In genomic region chr5:122208909-122209308, GRCm38 (mm10) we compare ENCODE assay signal across 9 mouse cellular contexts. TPM values are rescaled to one million over a fixed set of nuclear protein-coding genes. Genes with fewer than 3 reads are reported as not detected.
DNase-seq lines count a peak whose midpoint lies in the region; ATAC-seq and TF ChIP-seq lines count a peak whose summit lies in the region.
"Had no signal": no experiment of that assay in that cellular context is flagged by ENCODE, and none has a peak within 500 bp of the region (broad histone marks: within the 10 kb centered on the region; RNA-seq: fewer than 3 reads in every experiment).

No protein-coding gene starts in this region.

- ATAC-seq in forebrain, embryonic 13.5 days, result no peak
- ATAC-seq in forebrain, postnatal 0 days, result no peak
- no peak for ATAC-seq in lung, embryonic 14.5 days (ENCODE audit: insufficient read depth)
- no peak for ATAC-seq in embryonic facial prominence, embryonic 12.5 days (ENCODE audit: insufficient number of reproducible peaks, insufficient read depth, low FRiP score, low TSS enrichment)

- no peaks in the 10 kb centered on the region for H3K9me3 ChIP-seq in forebrain, embryonic 13.5 days (replicated peaks)
- no peaks in the 10 kb centered on the region for H3K9me3 ChIP-seq in forebrain, postnatal 0 days (ENCODE audit: low read length)
- H3K9me3 ChIP-seq in lung, embryonic 14.5 days (ENCODE audit: low read depth, low read length), result no peaks in the 10 kb centered on the region
- no peaks in the 10 kb centered on the region for H3K9me3 ChIP-seq in embryonic facial prominence, embryonic 12.5 days

- H3K9ac ChIP-seq in forebrain, embryonic 13.5 days, result 0 out of 2 replicates have a peak overlapping the region, but pooled peaks have one; percentile 51
- no peak overlapping the region for H3K9ac ChIP-seq in forebrain, postnatal 0 days
- H3K9ac ChIP-seq in lung, embryonic 14.5 days, result peak overlapping the region; percentile 45; the same call in 1 of the 2 replicates
- no peak overlapping the region for H3K9ac ChIP-seq in embryonic facial prominence, embryonic 12.5 days

- TF ChIP-seq CTCF in forebrain, postnatal 0 days (IDR thresholded peaks at IDR 0.05; ENCODE audit: low read depth), result no peak
- TF ChIP-seq CTCF in lung, embryonic 14.5 days (IDR thresholded peaks at IDR 0.05; ENCODE audit: low read depth), result no peak

- H3K27me3 ChIP-seq in forebrain, embryonic 13.5 days, result no peaks in the 10 kb centered on the region
- H3K27me3 ChIP-seq in forebrain, postnatal 0 days (ENCODE audit: insufficient read depth, low read length), result no peaks in the 10 kb centered on the region
- no peaks in the 10 kb centered on the region for H3K27me3 ChIP-seq in lung, embryonic 14.5 days (ENCODE audit: insufficient read depth, low read length)
- no peaks in the 10 kb centered on the region for H3K27me3 ChIP-seq in embryonic facial prominence, embryonic 12.5 days

- 42% methylated on average over 6 of the region's 6 CpGs for WGBS in forebrain, embryonic 13.5 days
- WGBS in forebrain, postnatal 0 days, result 48% methylated on average over 6 of the region's 6 CpGs
- 46% methylated on average over 6 of the region's 6 CpGs for WGBS in lung, embryonic 14.5 days
- WGBS in embryonic facial prominence, embryonic 12.5 days, result 27% methylated on average over 6 of the region's 6 CpGs

- peak overlapping the region; percentile 59; the same call in 1 of the 2 replicates for H3K4me2 ChIP-seq in forebrain, embryonic 13.5 days
- H3K4me2 ChIP-seq in forebrain, postnatal 0 days (ENCODE audit: low read depth), result no peak overlapping the region
- peak overlapping the region; percentile 63 for H3K4me2 ChIP-seq in lung, embryonic 14.5 days
- peak overlapping the region; percentile 60 for H3K4me2 ChIP-seq in embryonic facial prominence, embryonic 12.5 days (replicated peaks)

- no peak overlapping the region for H3K27ac ChIP-seq in forebrain, embryonic 13.5 days
- H3K27ac ChIP-seq in forebrain, postnatal 0 days (ENCODE audit: low read depth, low read length), result no peak overlapping the region
- H3K27ac ChIP-seq in lung, embryonic 14.5 days (ENCODE audit: low read depth), result no peak overlapping the region; the same call in 1 of the 2 replicates
- H3K27ac ChIP-seq in embryonic facial prominence, embryonic 12.5 days, result peak overlapping the region; percentile 70

- H3K36me3 ChIP-seq in forebrain, embryonic 13.5 days (ENCODE audit: poor library complexity, severe bottlenecking), result no peaks in the 10 kb centered on the region
- H3K36me3 ChIP-seq in forebrain, postnatal 0 days (ENCODE audit: insufficient read depth), result no peaks in the 10 kb centered on the region
- no peaks in the 10 kb centered on the region for H3K36me3 ChIP-seq in lung, embryonic 14.5 days (ENCODE audit: insufficient read depth)
- H3K36me3 ChIP-seq in embryonic facial prominence, embryonic 12.5 days, result no peaks in the 10 kb centered on the region

- no peak overlapping the region for H3K4me3 ChIP-seq in forebrain, embryonic 13.5 days
- H3K4me3 ChIP-seq in forebrain, postnatal 0 days (ENCODE audit: low read depth, low read length), result no peak overlapping the region
- no peak overlapping the region for H3K4me3 ChIP-seq in lung, embryonic 14.5 days (ENCODE audit: low read depth, low read length)
- no peak overlapping the region for H3K4me3 ChIP-seq in embryonic facial prominence, embryonic 12.5 days

- H3K4me1 ChIP-seq in forebrain, embryonic 13.5 days, result peaks cover 13% of the 10 kb centered on the region
- no peaks in the 10 kb centered on the region for H3K4me1 ChIP-seq in forebrain, postnatal 0 days (ENCODE audit: insufficient read depth)
- H3K4me1 ChIP-seq in lung, embryonic 14.5 days (ENCODE audit: insufficient read depth), result peaks cover 6% of the 10 kb centered on the region; the same call in 1 of the 2 replicates
- H3K4me1 ChIP-seq in embryonic facial prominence, embryonic 12.5 days, result peaks cover 16% of the 10 kb centered on the region

- DNase-seq in forebrain, postnatal 0 days, result no peak
- no peak for DNase-seq in lung, embryonic 14.5 days
- DNase-seq in lung, postnatal 36 days, result no peak
- DNase-seq in thymus, adult 18-20 months, result peak; percentile 48 to 65
- no peak for DNase-seq in adrenal gland, postnatal 36 days
- no peak for DNase-seq in frontal cortex, postnatal 10 days (ENCODE audit: low spot score in 2 of 2)
- DNase-seq: right cerebral cortex, postnatal 4 days had no signal

RNA-seq across cellular contexts. Expression of gene Hvcn1, which starts 2.3 kb away (rescaled TPM):
- 2.9 and 3.0 TPM in 2 replicates for polyA plus RNA-seq in forebrain, embryonic 13.5 days (2015; fragmentation: Nextera tagmentation; extraction: Ambion mirVana)
- 1.7 and 3.0 TPM in 2 replicates for total RNA-seq in forebrain, postnatal 0 days (2014; rRNA removed)
- polyA plus RNA-seq in forebrain, postnatal 0 days (2015; fragmentation: Nextera tagmentation; extraction: Ambion mirVana), result 1.2 and 1.6 TPM in 2 replicates
- 6.1 and 8.2 TPM in 2 replicates for polyA plus RNA-seq in lung, embryonic 14.5 days (2014; fragmentation: Nextera tagmentation; extraction: Ambion mirVana)
- polyA plus RNA-seq in embryonic facial prominence, embryonic 12.5 days (2016; fragmentation: Nextera tagmentation; extraction: Ambion mirVana), result 11.7 and 13.0 TPM in 2 replicates
- 1 to 10 TPM; 1.7 to 3.3 TPM for total RNA-seq in adrenal gland, postnatal 36 days (2021)

RNA-seq across cellular contexts. Expression of gene Ppp1cc, which starts 50.8 kb away (rescaled TPM):
- polyA plus RNA-seq in forebrain, embryonic 13.5 days (2015; fragmentation: Nextera tagmentation; extraction: Ambion mirVana), result 288 TPM in 2 replicates
- 278 and 322 TPM in 2 replicates for total RNA-seq in forebrain, postnatal 0 days (2014; rRNA removed)
- 193 and 220 TPM in 2 replicates for polyA plus RNA-seq in forebrain, postnatal 0 days (2015; fragmentation: Nextera tagmentation; extraction: Ambion mirVana)
- 276 and 293 TPM in 2 replicates for polyA plus RNA-seq in lung, embryonic 14.5 days (2014; fragmentation: Nextera tagmentation; extraction: Ambion mirVana)
- 307 and 312 TPM in 2 replicates for polyA plus RNA-seq in embryonic facial prominence, embryonic 12.5 days (2016; fragmentation: Nextera tagmentation; extraction: Ambion mirVana)
- total RNA-seq in adrenal gland, postnatal 36 days (2021), result 100 to 1,000 TPM; 165 to 169 TPM

RNA-seq across cellular contexts. Expression of gene Tctn1, which starts 55.4 kb away (rescaled TPM):
- 4.8 and 4.9 TPM in 2 replicates for polyA plus RNA-seq in forebrain, embryonic 13.5 days (2015; fragmentation: Nextera tagmentation; extraction: Ambion mirVana)
- total RNA-seq in forebrain, postnatal 0 days (2014; rRNA removed), result 20.3 and 31.2 TPM in 2 replicates
- 2.9 and 4.3 TPM in 2 replicates for polyA plus RNA-seq in forebrain, postnatal 0 days (2015; fragmentation: Nextera tagmentation; extraction: Ambion mirVana)
- polyA plus RNA-seq in lung, embryonic 14.5 days (2014; fragmentation: Nextera tagmentation; extraction: Ambion mirVana), result 5.7 and 6.9 TPM in 2 replicates
- polyA plus RNA-seq in embryonic facial prominence, embryonic 12.5 days (2016; fragmentation: Nextera tagmentation; extraction: Ambion mirVana), result 5.9 and 6.5 TPM in 2 replicates
- 10 to 100 TPM; 12.0 to 16.2 TPM for total RNA-seq in adrenal gland, postnatal 36 days (2021)

Comparison
In these comparisons a context has a peak if more than half of its experiments do, and no peak if none do; other contexts are left out.
1. H3K9ac ChIP-seq: peak in forebrain, embryonic 13.5 days (single experiment) and lung, embryonic 14.5 days (single experiment); none in forebrain, postnatal 0 days (single experiment) and embryonic facial prominence, embryonic 12.5 days (single experiment).
2. DNase-seq: peak in thymus, adult 18-20 months (2 of 2); none in forebrain, postnatal 0 days (single experiment), lung, embryonic 14.5 days (single experiment), lung, postnatal 36 days (single experiment), adrenal gland, postnatal 36 days (0 of 2) and frontal cortex, postnatal 10 days (0 of 2).